Mouse (Mus musculus): Measurements from ENCODE around the gene Dzip1.

The Dzip1 gene

DNA sequence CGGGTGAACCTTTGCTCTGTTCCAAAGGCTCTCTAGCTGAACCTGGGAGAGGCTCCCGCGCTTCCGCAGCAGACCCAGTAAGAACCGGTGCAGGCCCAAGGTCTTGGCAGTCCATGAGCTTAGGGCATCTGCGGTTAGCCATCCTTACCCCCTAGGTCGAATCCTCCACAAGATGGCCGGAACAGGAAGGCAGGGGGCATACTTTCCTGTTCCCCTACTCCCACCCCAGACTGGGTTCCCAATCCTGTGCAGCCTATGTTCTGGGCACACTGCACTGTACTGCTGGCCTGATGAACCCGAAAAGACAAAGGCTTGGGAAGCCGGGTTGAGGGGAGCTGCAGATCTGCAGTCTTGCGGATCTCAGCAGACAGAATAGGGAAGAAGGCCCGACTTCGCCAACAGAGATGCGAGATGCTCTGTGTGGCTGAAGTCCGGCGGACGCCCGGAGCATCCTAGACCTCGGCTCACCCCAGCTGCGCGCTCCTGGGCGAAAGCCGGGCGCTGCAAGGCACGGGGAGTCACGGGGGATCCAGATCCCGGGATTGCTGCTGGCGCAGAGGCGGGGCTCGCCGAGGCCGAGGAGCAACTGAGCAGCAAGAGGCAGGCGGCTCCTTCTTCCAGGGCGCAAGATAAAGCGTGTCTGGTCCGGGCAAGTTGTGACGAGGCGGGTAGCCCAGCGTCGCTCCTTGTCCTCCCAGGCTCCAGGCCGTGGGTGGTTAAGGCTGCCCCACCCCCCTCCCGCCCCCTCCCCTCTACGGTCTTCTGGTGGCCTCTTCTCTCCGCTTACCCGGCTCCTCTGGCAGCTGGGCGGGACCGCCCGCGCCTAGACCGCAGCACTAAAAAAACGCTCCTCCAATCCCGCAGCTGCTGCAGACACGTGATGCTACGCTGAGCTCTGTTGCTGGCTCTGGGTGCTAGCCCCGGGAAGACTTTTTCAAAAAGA, at the start of gene Dzip1:
Dzip1 (minus strand) TSS at position 788 of the 943 bp plus-strand sequence.
- peak; percentile 49 to 64 for DNase-seq (ENCODE audit: low spot score in 2 of 2)

DNA sequence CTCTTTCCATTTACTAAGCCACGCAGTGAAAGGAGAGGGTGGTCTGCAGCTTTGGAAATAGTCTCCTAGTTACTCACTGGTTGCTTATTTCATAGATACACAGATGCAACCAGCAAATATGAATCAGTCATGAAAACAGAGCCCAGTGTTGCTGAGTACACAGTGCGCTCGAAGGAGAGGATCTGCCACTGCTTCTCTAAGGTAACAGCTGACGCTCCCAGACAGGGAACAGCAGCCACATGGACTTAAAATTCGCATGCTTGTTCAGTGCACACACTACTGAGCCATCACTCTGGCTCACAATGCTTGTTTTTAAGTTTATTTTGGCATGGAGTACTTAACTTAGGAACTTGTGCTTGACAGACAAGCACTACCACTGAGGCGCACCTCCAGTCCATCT, 47.0 kb upstream of the Dzip1 start:
- no peak for DNase-seq (ENCODE audit: low spot score in 2 of 2)

- no peak for DNase-seq (ENCODE audit: low spot score in 2 of 2)
Measured at GRCm38 (mm10) chr14:118967646-118968045, 42.4 kb upstream of the Dzip1 start.

DNA sequence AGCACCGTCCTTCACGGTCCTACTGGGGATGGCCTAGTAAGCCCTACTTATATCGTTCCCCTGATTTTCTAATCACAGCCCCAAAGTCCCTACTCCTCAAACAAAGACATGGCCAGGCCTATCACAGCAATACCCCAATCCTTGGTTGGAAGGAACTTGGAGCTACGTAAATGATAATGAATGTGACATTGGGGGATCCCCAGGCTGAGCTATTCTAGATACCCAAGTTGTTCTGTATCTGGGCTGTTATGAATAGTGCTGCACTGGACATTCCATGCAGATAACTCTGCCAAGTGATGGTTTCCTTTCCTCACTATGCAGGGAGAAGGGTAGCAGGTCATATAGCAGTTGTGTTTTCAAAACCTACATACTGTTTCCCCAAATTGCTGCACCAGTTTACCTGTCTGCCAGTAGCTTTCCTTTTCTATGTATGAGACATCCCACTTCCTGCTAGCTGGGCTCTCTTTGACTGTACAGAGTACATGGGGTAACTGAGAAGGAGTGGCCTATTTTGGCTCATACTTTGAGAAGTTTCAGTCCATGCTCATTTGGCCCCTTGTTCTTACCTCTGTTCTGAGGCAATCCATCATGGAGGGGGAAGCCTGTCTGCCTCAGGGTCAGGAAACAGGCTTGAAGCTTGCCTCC, 40.2 kb upstream of the Dzip1 start:
- no peak for DNase-seq (ENCODE audit: low spot score in 2 of 2)

DNA sequence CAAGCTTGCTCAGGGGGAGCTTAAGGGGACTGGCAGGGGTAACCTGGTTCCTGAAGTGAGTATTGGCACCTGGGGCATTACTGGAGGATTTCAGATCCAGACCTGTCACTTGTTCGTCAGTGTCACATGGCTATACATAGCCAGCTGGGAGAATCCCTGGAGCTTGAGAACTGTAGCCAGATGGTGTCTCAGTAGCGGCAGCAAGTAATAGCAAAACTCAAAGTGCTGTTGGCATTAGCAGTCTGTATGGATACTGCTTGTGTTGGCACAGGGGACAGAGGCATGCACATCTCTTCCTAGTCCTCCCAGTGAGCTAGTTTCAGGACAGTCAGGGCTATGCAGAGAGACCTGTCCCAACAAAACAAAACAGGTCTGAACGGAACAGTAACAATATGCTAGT, 32.8 kb upstream of the Dzip1 start:
- no peak for DNase-seq (ENCODE audit: low spot score in 2 of 2)

- DNase-seq (ENCODE audit: low spot score in 2 of 2): no peak
Measured at GRCm38 (mm10) chr14:118951912-118952583, 26.8 kb upstream of the Dzip1 start.

- no peak for DNase-seq (ENCODE audit: low spot score in 2 of 2)
Measured at GRCm38 (mm10) chr14:118948841-118949240, 23.6 kb upstream of the Dzip1 start.

- DNase-seq (ENCODE audit: low spot score in 2 of 2): no peak
Measured at GRCm38 (mm10) chr14:118944702-118945101, 19.4 kb upstream of the Dzip1 start.

DNA sequence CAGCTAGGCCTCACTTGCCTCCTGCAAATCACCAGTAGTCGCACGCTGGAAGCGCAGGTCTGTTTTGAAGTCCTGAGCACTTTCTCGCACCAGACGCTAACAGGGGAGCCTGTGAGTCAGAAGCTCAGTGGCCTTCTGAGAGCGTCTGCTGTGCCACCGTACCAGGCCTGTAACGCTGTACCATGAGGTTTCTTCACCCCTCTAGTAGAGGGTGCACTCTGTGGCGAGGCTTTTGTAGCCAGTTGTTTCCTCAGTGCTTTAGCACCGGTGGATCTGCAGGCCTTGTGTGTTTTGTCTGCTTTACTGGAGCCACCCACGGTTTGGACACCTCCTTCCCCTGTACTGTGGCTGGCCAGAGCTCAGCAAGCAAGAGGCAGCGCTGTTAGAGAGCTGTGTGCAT, 16.8 kb upstream of the Dzip1 start:
- DNase-seq (ENCODE audit: low spot score in 2 of 2): no peak

- no peak for DNase-seq (ENCODE audit: low spot score in 2 of 2)
Measured at GRCm38 (mm10) chr14:118940796-118941495, 15.7 kb upstream of the Dzip1 start.

DNA sequence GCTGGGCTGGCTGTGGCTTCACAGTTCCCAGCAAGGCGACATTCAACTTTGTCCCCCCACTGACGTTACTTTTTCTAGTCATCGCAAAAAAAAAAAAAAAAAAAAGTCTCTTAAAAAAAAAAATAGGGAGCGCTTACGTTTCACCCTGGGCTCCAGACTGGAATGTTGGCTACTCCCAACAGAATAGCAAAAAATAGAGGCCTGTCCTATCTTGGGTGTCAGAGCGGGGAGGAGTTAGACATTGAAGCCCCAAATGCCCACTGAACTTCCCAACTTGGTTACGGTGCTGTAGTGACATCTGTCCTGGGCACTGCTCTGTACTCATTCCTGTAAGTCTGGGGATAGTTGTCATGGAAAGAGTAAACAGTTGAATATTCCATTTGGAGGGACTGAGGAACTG, 13.3 kb upstream of the Dzip1 start:
- no peak for DNase-seq (ENCODE audit: low spot score in 2 of 2)

DNA sequence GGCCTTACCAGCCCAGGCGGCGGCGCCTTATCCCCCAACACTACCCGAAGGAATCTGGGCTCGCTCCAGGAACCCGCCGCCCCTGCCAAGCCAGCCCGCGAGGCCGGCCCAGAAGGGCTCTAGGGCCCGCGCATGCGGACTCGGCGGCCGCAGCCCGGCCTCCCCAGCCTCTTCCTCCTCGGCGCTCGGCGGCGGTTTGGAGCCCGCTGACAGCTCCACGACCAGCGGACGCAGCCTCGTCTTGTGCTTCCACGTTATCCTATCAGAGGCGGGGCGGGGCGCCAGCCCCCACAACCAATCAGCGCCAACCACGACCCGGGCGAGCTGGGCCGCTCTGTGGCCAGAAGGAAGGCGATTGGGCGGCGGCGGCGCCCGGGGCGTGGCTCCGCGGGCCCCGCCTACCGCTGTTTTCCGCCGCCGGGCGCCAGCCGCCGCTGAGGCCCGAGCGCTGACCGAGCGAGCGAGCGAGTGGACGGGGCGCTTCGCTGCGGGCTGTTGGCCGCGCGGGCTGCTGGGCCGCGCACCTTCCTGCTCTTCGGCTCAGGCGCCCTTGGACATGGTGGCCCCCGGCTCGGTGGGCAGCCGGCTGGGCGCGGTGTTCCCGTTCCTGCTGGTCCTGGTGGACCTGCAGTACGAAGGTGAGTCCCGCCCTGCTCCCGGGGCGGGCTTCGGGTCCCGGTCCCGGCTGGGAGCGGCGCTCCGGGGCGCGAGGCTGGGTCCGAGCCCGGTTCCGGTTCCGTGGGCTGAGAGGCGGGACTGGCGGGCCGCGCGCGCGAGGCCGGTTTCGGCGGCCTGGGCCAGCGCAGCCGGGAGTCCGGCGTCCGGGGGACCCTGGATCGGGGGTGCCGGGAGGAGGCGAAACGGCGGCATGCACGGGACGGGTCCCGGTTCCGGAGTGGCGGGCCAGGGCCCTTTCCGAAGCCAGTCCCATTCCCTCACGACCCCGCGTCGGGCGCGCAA, 12.6 kb upstream of the Dzip1 start, which contains the start of gene Dnajc3:
Dnajc3 (plus strand) TSS at position 444 of the 960 bp plus-strand sequence.
- DNase-seq (ENCODE audit: low spot score in 2 of 2): peak; percentile 99

DNA sequence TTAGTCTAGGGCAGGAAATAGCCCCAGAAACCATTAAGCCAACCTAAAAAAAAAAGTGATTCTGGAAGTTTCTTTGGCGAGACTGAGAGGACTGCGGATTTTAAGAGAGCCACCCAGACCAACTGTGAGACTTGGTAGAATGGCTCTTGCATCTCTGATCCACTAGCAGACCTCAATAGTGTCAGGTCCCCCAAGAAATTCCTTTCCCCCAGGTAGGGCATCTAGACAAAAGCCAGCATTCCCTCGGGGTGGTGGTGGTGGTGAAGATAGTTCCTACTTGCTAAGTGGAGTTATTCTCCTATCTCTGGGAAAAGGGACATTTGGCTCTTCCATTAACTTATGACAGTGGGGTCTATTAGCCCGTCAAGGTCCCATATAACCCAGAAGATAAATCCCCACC, 11.7 kb upstream of the Dzip1 start:
- no peak for DNase-seq (ENCODE audit: low spot score in 2 of 2)

DNA sequence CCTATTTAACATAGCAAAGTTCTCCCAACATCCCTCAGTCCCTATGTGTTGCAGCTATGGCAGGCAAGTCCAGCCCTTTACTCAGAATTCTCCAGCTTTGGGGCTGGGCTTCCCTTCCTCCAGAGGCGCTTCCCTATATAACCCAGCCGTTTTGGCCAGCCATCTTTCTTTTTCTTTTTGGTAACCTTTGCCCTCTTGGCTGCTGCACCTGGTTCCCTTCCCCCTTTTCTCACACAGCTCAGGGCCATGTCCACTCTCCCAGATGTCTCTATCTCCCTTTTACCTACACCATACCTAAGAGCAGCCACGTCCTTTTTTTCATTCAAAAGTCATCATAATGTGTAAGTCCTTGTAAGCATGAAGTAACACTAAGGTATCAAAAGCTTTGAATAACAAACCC, 11.0 kb upstream of the Dzip1 start:
- DNase-seq (ENCODE audit: low spot score in 2 of 2): no peak

DNA sequence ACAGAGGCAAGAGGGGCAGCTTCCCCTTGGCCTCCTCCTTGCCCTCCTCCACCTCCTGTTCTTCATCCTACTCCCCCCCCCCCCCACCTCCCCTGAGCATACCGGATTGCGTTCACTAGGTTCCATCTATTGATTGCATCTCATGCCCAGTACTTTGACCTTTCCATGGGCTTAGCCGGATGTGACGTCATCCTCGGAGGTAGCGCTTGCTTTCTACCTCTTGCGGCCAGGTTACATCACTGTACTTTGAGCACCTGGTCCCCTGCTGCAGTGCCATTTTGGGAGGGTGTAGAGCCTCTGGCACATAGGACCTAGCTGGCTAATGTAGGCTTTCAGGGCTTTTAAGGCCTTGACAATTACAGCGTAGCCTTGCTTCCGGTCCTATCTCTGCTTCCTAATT, 9.4 kb upstream of the Dzip1 start:
- no peak for DNase-seq (ENCODE audit: low spot score in 2 of 2)

- DNase-seq (ENCODE audit: low spot score in 2 of 2): no peak
Measured at GRCm38 (mm10) chr14:118932956-118933355, 7.7 kb upstream of the Dzip1 start.

DNA sequence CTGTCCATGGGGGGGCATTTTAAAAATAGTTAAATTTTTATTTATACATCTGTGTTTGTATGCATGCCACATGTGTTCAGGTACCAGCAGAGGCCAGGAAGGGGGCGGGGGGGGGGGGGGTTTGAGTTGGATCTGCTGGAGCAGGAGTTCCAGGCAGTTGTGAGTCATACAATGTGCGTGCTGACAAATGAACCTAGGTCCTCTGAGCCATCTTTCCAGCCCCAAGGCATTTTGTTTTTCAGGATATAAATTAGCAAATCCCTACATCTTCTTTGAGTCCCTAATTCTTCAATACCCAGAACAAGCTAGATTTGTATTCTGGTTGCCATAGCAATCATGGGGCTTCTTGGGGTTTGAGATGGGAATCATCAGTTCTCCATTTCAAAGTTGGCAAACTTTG, 5.9 kb upstream of the Dzip1 start:
- DNase-seq (ENCODE audit: low spot score in 2 of 2): no peak

- DNase-seq (ENCODE audit: low spot score in 2 of 2): no peak
Measured at GRCm38 (mm10) chr14:118930777-118931176, 5.5 kb upstream of the Dzip1 start.

DNA sequence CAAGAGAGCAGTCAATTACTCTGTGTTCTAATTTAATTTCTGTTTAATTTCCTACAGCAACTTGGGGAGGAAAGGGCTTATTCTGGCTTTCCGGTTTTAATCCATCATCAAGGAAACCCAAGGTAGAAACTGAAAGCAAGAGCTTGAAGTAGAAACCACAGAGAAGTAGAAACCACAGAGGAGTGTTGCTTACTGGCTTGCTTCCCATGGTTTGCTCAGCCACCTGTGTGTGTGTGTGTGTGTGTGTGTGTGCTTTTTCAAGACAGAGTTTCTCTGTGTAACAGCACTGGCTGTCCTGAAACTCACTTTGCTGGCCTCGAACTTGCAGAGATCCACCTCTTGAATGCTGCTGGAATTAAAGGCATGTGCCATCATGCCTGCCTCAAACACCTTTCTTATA, 4.5 kb upstream of the Dzip1 start:
- DNase-seq (ENCODE audit: low spot score in 2 of 2): no peak

- no peak for DNase-seq (ENCODE audit: low spot score in 2 of 2)
Measured at GRCm38 (mm10) chr14:118928565-118928964, 3.3 kb upstream of the Dzip1 start.

Measured in frontal cortex, postnatal 25 days (tissue).